In the genomic region with DNA sequence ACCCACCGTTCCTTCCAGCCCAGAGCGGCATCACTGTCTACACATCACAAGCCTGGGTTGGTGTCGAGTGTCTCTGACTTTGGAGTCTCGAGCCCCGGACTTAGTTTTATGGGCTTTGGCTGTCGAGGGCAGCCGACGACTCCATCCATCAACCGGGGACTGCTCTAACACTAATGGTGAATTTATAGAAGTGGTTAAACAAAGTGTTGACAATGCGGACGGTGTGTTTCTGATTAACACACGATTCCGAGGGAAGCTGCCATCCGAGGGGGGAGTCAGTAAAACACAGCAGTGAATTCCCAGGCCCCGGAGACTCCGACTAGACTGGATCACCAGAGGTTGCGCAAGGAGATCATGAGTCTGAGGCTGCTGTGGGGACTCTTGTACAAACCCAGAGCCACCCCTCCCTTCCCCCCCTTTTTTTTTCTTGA, we compare ENCODE assay signal across 12 mouse cellular contexts.
DNase-seq lines count a peak whose midpoint lies in the region; ATAC-seq and TF ChIP-seq lines count a peak whose summit lies in the region.
"Had no signal": no experiment of that assay in that cellular context is flagged by ENCODE, and none has a peak within 500 bp of the region (broad histone marks: within the 10 kb centered on the region; RNA-seq: fewer than 3 reads in every experiment).

No protein-coding gene starts in this region.

- TF ChIP-seq CTCF in lung, embryonic 14.5 days (IDR thresholded peaks at IDR 0.05; ENCODE audit: low read depth), result no peak

- no peak overlapping the region; the same call in 1 of the 2 replicates for H3K27ac ChIP-seq in lung, embryonic 14.5 days (ENCODE audit: low read depth)
- 0 out of 2 replicates have a peak overlapping the region, but pooled peaks have one; percentile 13 for H3K27ac ChIP-seq in embryonic facial prominence, embryonic 15.5 days (replicated peaks)
- H3K27ac ChIP-seq: liver, embryonic 14.5 days had no signal

- H3K36me3 ChIP-seq in lung, embryonic 14.5 days (ENCODE audit: insufficient read depth), result no peaks in the 10 kb centered on the region
- H3K36me3 ChIP-seq in embryonic facial prominence, embryonic 15.5 days, result no peaks in the 10 kb centered on the region
- H3K36me3 ChIP-seq: heart, embryonic 12.5 days had no signal

- H3K9me3 ChIP-seq in lung, embryonic 14.5 days (ENCODE audit: low read depth, low read length), result no peaks in the 10 kb centered on the region
- no peaks in the 10 kb centered on the region for H3K9me3 ChIP-seq in embryonic facial prominence, embryonic 15.5 days (replicated peaks)
- H3K9me3 ChIP-seq: heart, embryonic 12.5 days had no signal

- no peaks in the 10 kb centered on the region for H3K27me3 ChIP-seq in lung, embryonic 14.5 days (ENCODE audit: insufficient read depth, low read length)
- no peaks in the 10 kb centered on the region for H3K27me3 ChIP-seq in embryonic facial prominence, embryonic 15.5 days

- 9% methylated on average over 17 of the region's 17 CpGs for WGBS in lung, embryonic 14.5 days
- 27% methylated on average over 17 of the region's 17 CpGs for WGBS in embryonic facial prominence, embryonic 15.5 days

- peak; percentile 50; the same call in 1 of the 2 replicates for ATAC-seq in lung, embryonic 14.5 days (ENCODE audit: insufficient read depth)
- ATAC-seq in embryonic facial prominence, embryonic 15.5 days (ENCODE audit: insufficient number of reproducible peaks, low FRiP score, low TSS enrichment, low read depth), result no peak

- H3K4me2 ChIP-seq in lung, embryonic 14.5 days, result no peak overlapping the region
- no peak overlapping the region for H3K4me2 ChIP-seq in embryonic facial prominence, embryonic 15.5 days (replicated peaks)
- H3K4me2 ChIP-seq: heart, embryonic 12.5 days had no signal

- H3K9ac ChIP-seq in lung, embryonic 14.5 days, result no peak overlapping the region
- H3K9ac ChIP-seq in embryonic facial prominence, embryonic 15.5 days, result no peak overlapping the region
- H3K9ac ChIP-seq: heart, embryonic 12.5 days; liver, embryonic 14.5 days had no signal

- peak; percentile 59 for DNase-seq in gastrocnemius, adult 18-20 months (ENCODE audit: low spot score)
- DNase-seq in gastrocnemius, postnatal 10 days, result no peak
- DNase-seq in lung, embryonic 14.5 days, result peak; percentile 58
- no peak for DNase-seq in lung, postnatal 14 days
- peak; percentile 78 for DNase-seq in skeletal muscle tissue, adult 2 months (ENCODE audit: low read depth, low spot score)
- no peak for DNase-seq in frontal cortex, adult 2 months (ENCODE audit: extremely low spot score in 1 of 2, low spot score in 1 of 2)
- no peak for DNase-seq in retina, embryonic 14.5 days (ENCODE audit: low spot score)
- DNase-seq: retina, postnatal 1 day had no signal

- H3K4me3 ChIP-seq in lung, embryonic 14.5 days (ENCODE audit: low read depth, low read length), result no peak overlapping the region
- H3K4me3 ChIP-seq in embryonic facial prominence, embryonic 15.5 days (replicated peaks), result no peak overlapping the region
- H3K4me3 ChIP-seq: erythroblast, embryonic 14.5 days; heart, embryonic 12.5 days had no signal

- H3K4me1 ChIP-seq in lung, embryonic 14.5 days (ENCODE audit: insufficient read depth), result peaks cover 2% of the 10 kb centered on the region; the same call in 1 of the 2 replicates
- H3K4me1 ChIP-seq in embryonic facial prominence, embryonic 15.5 days, result peaks cover 43% of the 10 kb centered on the region

Comparison
In these comparisons a context has a peak if more than half of its experiments do, and no peak if none do; other contexts are left out.
1. DNase-seq: peak in gastrocnemius, adult 18-20 months (single experiment), lung, embryonic 14.5 days (single experiment) and skeletal muscle tissue, adult 2 months (single experiment); none in gastrocnemius, postnatal 10 days (single experiment), lung, postnatal 14 days (single experiment), frontal cortex, adult 2 months (0 of 2) and retina, embryonic 14.5 days (single experiment).